Mouse (Mus musculus) cerebellum, adult 2 months (tissue): ENCODE data around the gene Palm3.

Source experiments
- CTCF ChIP-seq: fragments of 200-500 bp; IDR thresholded peaks from 2 replicates; pipeline ENCODE4 v1.5.1; 2011; ENCODE audit warnings: low read depth, mild to moderate bottlenecking, control low read depth, low read length, moderate library complexity, borderline replicate concordance; ENCODE audit not compliant: insufficient read depth
- POLR2A ChIP-seq: fragments of 200-500 bp; IDR thresholded peaks from 2 replicates; pipeline ENCODE4 v1.6.1; 2011; ENCODE audit warnings: low read length, control low read depth, borderline replicate concordance; ENCODE audit not compliant: insufficient read depth

GRCm38 (mm10) chr8:84067911-84068310 is 46.6 kb downstream of the Palm3 start:
- TF ChIP-seq CTCF (no peak), POLR2A (no peak)
